Mouse (Mus musculus): ENCODE data around the gene Blvrb.
"Not testable (repeated sequence)": the region's sequence is repeated elsewhere in the genome, so short reads cannot be mapped to it uniquely, and the experiment has no call there.

The Blvrb gene

DNA sequence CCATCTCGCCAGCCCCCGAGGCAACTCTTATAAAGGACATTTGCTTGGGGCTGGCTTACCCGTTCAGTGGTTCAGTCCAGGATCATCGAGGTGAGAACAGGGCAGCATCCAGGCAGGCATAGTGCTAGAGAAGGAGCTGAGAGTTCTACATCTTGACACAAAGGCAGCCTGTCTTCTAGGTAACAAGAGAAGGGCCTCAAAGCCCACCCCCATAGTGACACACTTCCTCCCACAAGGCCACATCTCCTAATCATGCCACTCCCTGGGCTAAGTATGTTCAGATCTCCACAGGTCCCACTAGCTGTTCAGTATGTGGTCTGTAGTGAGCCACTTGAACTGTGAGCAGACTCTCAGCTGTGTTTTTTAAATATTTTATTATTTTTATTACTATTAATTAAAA is 36.1 kb downstream of the Blvrb start:
- no peak for DNase-seq

DNA sequence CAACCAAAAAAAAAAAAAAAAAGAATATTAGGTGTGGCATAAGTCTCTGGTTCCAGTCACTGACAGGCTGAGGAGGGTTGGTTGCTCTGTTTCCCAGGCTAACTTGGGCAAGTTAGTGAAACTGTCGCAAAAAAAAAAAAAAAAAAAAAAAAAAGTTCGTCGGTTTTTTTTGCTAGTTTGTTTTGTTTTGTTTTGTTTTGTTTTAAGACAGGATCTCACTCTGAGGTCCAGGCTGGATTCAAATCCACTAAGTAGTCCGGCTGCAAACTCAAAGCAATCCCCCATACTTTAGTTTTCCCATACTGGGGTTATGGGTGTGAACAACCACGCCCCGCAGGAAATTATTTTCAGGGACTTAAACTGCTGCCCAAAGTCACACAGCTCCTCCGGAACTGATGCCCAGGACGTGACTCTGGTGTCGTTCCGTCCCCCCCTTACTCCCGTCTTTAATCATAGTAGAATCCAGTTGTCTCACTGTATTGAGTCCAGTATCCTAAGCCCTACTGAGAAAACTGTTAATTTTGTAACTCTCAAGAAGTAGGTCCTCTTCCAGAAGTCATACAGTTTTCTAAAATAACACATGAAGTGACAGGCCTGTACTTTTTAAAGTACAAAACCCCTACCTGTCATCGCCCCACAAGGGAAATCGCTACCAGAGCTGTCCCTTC is 38.5 kb downstream of the Blvrb start:
- DNase-seq, result no peak

DNA sequence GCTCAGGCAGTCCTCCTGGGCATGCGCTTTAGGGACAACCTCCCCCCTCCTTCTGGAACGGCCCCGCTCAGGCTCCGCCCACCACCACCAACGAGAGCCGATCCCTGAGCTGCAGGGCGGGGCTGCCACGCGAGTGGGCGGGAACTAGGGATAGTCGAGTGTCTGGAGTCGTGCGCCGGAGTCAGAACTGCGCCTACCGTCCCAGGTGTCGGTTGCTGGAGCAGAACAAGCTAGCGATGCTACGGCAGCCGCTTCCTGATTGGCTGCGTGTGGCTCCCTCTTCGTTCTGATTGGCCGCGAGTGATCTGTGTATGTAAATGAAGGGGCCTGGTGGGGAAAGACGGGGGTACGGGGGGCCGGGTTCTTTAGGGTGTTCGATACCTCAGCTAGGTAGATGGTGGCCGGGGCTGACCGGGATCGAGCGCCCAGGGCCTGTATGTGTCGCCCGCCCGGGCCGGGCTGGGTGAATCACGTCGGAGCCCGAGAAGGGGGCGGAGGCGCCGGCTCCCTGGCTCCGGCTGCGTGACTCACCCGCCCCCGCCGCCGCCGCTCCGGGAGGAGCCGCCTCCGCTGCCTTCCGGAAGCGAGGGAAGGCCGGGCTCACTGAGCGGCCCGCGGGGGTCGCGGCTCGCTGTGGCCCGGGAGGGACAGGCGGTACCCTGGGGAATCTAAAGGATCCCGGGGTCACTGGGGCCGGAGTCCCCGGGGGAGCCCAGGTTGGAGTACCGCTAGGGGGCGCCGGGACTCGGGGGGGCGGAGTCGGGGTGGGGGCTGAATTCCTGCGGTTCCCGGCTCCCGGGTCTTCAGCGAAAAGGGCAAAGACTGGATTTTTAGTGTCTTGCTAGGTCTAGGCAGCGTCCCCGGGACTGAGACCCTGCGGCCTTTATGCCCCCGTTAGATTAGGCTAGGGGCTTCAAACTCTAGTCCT is 39.3 kb downstream of the Blvrb start, which contains the start of gene Sertad1:
TSS of gene Sertad1 (plus strand) at position 141 of the 928 bp plus-strand sequence.
- peak; percentile 100 for DNase-seq

GRCm38 (mm10) chr7:27487740-27488268 is 40.0 kb downstream of the Blvrb start:
- DNase-seq, result peak in 1 of 2 experiments; percentile 16

DNA sequence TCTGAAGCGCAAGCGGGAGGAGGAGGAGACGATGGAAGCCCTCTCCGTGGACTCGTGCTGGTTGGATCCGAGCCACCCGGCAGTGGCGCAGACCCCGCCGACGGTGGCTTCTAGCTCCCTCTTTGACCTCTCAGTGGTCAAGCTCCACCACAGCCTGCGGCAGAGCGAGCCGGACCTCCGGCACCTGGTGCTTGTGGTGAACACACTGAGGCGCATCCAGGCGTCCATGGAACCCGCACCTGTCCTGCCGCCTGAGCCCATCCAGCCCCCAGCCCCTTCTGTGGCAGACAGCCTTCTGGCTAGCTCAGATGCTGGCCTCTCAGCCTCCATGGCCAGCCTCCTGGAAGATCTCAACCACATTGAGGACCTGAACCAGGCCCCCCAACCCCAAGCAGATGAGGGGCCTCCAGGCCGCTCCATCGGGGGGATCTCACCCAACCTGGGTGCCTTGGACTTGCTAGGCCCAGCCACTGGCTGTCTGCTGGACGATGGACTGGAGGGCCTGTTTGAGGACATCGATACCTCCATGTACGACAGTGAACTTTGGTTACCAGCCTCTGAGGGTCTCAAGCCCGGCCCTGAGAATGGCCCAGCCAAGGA is 41.6 kb downstream of the Blvrb start:
- no peak for DNase-seq

DNA sequence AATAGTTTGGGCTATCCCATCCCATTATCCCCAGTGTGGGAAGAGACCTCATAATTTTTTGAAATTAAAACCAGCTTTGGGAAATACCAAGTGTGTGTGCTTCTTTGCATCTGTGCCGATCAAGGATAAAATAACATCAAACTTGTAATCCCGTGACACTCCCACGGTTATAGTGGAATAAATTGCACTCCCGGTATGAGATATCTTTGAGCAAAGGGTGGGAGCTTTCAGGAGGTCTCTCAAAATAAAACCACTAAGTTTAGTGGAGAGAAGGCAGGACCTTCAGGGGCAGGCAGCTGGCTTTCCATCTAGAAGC is 42.4 kb downstream of the Blvrb start:
- no peak for DNase-seq

GRCm38 (mm10) chr7:27490543-27491329 is 43.0 kb downstream of the Blvrb start:
- peak; percentile 81 to 89 for DNase-seq

DNA sequence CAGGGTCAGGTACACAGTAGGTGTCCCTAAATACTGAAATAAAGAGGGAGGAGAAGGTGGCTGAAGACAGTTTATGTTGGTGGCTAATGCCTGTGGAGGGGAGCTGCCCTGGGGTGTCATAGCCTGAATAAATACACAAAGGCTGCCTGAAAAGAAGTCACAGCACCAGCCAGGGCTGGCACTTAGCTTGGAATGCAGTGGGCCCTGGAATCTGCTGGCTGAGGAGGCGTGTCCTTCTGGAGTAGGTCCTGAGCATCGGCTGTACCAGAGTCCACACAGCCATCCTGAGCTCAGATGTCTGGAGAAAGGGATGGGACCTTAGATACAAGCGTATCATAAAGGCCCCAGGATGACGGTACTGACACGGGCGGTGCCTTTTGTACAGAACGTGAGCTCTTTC is 44.1 kb downstream of the Blvrb start:
- DNase-seq, result no peak

- DNase-seq, result no peak
These were observed 45.2 kb downstream of the Blvrb start for GRCm38 (mm10) chr7:27493022-27493421.

GRCm38 (mm10) chr7:27493450-27493849 is 45.7 kb downstream of the Blvrb start:
- DNase-seq, result no peak

GRCm38 (mm10) chr7:27494659-27495367 is 47.0 kb downstream of the Blvrb start:
- DNase-seq, result not testable (repeated sequence)

- DNase-seq, result no peak
These were observed 51.3 kb downstream of the Blvrb start, which contains the start of gene Prx for GRCm38 (mm10) chr7:27499036-27499435. Gene Prx, plus strand, starts transcription at chr7:27499324.

DNA sequence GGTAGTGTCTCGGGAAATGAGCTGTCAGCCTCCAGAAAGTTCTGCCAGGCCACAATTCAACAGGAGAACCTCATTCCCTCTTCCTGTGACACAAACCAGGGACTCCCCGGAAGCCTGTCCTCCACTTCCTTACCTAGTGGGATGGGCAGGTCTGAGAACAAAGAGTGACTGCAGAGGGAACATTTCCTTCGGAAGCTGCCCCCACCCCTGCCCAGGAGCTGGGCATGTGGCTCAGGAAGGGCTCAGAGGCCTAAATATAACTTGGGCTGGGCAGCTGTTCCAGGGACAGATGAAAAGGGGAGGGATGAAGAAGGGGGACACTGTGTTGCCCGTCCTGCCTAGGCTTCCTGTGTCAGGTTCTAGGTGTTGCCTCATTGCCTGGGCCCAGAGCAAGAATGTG is 53.8 kb downstream of the Blvrb start:
- DNase-seq, result no peak

GRCm38 (mm10) chr7:27506765-27507370 is 59.1 kb downstream of the Blvrb start:
- DNase-seq, result no peak

GRCm38 (mm10) chr7:27507711-27508647 is 60.2 kb downstream of the Blvrb start:
- peak; percentile 100 for DNase-seq

DNA sequence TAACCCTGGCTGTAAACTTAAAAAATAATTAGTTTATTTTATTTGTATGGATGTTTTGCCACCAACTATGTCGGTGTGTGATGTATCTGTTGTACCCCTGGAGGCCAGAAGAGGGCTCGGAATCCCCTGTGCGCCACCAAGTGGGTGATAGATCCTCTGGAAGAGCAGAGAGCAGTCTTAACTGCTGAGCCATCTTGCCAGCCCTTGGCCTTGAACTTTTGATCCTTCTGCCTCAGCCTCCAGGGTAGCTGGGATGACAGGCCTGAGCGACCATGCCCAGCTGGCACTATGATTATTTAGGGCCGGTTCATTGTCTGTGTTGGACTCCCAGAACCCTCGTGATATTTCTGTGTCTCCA is 60.8 kb downstream of the Blvrb start:
- peak; percentile 54 to 63 for DNase-seq

DNA sequence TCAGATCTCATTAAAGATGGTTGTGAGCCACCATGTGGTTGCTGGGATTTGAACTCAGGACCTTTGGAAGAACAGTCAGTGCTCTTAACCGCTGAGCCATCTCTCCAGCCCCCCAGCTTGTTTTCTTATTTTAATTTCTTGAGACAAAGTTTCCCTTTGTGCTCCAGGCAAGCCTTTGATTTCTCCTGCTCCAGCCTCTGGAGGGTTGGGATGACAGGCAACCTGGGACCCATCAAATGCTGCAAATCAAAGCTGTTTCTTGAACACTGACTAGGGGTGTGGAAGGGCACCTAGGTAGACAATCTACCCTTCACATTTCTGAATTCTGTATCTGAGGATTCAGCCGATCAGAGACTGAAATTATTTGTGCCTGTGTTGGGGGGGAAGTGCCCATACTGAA is 63.0 kb downstream of the Blvrb start:
- no peak for DNase-seq

DNA sequence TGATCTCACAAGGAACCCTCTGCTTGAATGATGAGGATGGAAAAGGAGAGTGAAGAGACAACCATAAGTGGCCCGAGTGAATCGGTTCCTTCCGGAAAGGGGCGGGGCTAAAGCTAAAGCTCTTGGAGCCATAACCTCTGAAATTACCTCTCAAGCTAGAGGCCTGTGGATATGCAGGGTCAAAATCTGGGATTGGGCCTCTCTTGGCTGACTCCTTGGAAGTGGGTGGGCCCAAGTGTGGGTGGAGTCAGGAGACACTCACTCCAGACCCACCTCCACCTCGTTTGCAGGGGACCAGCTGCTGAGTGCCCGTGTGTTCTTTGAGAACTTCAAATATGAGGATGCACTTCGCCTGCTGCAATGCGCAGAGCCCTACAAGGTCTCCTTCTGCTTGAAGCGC is 67.2 kb downstream of the Blvrb start:
- no peak for DNase-seq

All from spleen, adult 18-20 months (tissue).